Mouse (Mus musculus) cortical plate, adult 2 months (tissue): ENCODE measurements around the gene Dlx5. TPM values are rescaled to one million over a fixed set of nuclear protein-coding genes. Genes with fewer than 3 reads are reported as not detected.

Experiments
- H3K27ac ChIP-seq: fragments of 200-500 bp; 2 replicates; pipeline ENCODE4 v1.5.1; 2012; ENCODE audit warnings: low read length, control low read depth, inconsistent platforms; ENCODE audit not compliant: insufficient read depth
- H3K4me1 ChIP-seq: fragments of 200-500 bp; 2 replicates; pipeline ENCODE4 v1.6.1; 2011; ENCODE audit warnings: low read length; ENCODE audit not compliant: control insufficient read depth, insufficient read depth
- H3K4me3 ChIP-seq: fragments of 200-500 bp; 2 replicates; pipeline ENCODE4 v1.5.1; 2011; ENCODE audit warnings: mild to moderate bottlenecking, low read length, control low read depth; ENCODE audit not compliant: insufficient read depth
- CTCF ChIP-seq: fragments of 200-500 bp; IDR thresholded peaks from 2 replicates; pipeline ENCODE4 v1.5.1; 2011; ENCODE audit warnings: mild to moderate bottlenecking, control low read depth, low read length; ENCODE audit not compliant: insufficient read depth; ENCODE audit errors: extremely low read depth
- POLR2A ChIP-seq: fragments of 200-500 bp; IDR thresholded peaks from 2 replicates; pipeline ENCODE4 v1.6.1; 2011; ENCODE audit warnings: mild to moderate bottlenecking, low read length, control low read depth; ENCODE audit not compliant: insufficient read depth; ENCODE audit errors: extremely low read depth
- polyA plus RNA-seq: library from polyadenylated mRNA; depleted of rRNA; stranded (reverse); fragments of >200 nt; gene quantifications from 2 replicates; pipeline ENCODE4 v1.2.3, GENCODE M21; 2012

The Dlx5 gene
- polyA plus RNA-seq, 1 experiment, result 2.7 TPM

DNA sequence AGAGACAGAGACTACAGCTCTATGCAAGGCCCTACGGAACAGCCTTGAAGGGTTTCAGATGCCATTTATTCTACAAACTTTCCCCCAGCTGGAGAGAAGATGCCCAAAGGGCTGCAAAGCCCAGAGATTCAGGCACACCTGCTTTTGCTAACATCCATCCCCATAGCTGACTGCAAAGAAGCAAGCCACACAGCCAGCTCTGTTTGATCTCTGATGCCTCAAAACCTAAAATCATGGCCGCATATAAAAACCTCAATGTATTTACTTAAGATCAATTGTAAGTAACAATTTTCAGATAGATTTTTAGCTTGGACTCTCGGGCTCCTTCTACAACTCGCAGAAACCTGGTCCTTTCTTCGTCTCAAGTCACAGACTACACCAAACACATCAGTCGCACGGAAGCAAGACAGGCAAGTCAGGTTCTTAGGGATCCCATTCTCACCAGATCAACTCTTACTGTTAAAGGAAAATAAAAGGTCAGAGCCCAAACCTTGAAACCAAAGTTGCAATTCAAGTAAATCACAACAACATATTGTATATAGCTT is 10.9 kb downstream of the Dlx5 start:
- H3K4me1 ChIP-seq, result no peaks in the 10 kb centered on the region
- no peak for TF ChIP-seq POLR2A
- no peak for TF ChIP-seq CTCF
- 0 out of 2 replicates have a peak overlapping the region, but pooled peaks have one; percentile 2 for H3K4me3 ChIP-seq
- H3K27ac ChIP-seq, result no peak overlapping the region; the same call in 1 of the 2 replicates

DNA sequence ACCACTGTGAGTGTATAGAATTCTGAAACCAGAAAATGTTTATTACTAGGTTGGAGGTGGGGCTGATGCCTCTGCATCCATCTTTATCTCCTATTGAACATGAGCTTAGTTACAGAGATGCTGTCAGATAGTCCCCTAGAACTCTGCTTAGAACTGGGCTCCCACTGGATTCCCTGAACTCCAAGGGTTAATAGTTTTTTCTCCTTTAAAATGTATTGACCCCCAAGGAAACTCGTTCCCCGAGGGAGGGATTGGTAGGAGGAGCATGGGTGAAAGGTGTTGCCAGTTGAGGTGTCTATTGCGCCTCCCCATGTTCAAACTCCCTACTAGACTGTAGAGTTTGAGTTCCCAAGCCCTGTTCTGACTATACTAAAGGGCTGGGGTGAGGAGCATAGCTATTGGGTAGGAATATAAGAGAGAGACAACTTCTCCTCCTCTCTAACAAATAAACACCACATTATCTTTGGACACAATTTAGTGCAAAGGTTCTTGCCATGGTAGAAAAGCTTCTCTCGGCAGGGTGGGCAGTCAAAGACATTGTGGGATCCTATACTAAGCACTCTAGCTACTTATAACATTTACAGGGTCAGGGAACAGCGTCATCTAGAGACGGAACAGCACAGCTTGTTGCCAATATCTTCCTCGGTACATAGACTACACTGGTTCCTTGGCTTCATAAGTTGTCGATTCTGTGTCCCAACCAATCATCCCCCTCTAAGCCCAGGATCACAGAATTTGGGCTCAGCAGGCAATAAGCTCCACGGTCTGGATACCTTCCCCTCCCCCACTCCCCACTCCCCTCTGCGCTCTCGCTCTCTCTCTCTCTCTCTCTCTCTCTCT is 11.7 kb downstream of the Dlx5 start:
- Histone ChIP-seq H3K4me3 (0 out of 2 replicates have a peak overlapping the region, but pooled peaks have one; percentile 2), H3K27ac (no peak overlapping the region), H3K4me1 (no peaks in the 10 kb centered on the region)
- TF ChIP-seq POLR2A, result no peak
- peak; percentile 10; the same call in 1 of the 2 replicates for TF ChIP-seq CTCF

DNA sequence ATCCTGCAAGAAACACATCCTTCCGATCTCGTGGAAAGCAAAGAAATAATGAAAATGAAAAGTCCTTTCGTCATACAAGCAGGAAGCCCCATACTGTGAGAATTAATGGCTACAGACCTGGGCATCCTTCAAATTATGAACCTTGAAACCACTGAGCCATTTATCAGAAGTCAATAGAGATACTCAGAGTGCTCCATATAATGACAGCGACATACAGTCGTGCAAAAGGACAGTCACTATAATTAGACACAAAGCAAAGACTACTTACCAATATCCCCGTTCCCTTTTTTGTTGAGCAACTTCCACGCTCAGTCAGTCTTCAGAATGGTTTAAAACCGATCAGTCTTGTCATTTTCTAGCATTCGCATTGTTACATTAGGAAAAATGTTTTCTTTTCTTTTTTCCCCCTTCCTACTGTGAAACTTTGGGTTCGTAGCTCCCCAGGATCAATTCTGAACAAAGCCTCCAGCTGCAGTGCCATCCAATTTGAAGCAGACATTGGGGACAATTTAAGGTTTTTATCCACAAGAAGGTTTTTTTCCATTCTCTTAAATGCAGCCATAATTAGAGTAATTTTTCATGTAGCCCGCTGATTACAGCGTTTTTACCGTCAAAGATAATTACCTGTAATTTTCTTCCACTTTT is 12.7 kb downstream of the Dlx5 start:
- no peak overlapping the region for H3K4me3 ChIP-seq
- H3K27ac ChIP-seq, result no peak overlapping the region; the same call in 1 of the 2 replicates
- H3K4me1 ChIP-seq, result no peaks in the 10 kb centered on the region
- TF ChIP-seq CTCF (no peak), POLR2A (no peak)

DNA sequence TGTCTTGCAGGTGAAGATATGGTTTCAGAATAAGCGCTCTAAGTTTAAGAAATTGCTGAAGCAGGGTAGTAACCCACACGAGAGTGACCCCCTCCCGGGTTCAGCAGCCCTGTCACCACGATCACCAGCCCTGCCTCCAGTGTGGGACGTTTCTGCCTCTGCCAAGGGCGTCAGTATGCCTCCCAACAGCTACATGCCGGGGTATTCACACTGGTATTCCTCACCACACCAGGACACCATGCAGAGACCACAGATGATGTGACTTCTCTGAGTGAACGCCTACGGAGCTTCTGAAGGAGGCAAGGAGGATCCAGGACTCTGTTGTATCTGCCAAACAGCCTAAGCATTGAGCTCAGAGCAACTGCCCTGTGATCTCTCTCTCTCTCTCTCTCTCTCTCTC is 14.9 kb downstream of the Dlx5 start:
- Histone ChIP-seq H3K27ac (no peak overlapping the region), H3K4me3 (peak overlapping the region; percentile 6; the same call in 1 of the 2 replicates), H3K4me1 (no peaks in the 10 kb centered on the region)
- TF ChIP-seq POLR2A, result no peak

DNA sequence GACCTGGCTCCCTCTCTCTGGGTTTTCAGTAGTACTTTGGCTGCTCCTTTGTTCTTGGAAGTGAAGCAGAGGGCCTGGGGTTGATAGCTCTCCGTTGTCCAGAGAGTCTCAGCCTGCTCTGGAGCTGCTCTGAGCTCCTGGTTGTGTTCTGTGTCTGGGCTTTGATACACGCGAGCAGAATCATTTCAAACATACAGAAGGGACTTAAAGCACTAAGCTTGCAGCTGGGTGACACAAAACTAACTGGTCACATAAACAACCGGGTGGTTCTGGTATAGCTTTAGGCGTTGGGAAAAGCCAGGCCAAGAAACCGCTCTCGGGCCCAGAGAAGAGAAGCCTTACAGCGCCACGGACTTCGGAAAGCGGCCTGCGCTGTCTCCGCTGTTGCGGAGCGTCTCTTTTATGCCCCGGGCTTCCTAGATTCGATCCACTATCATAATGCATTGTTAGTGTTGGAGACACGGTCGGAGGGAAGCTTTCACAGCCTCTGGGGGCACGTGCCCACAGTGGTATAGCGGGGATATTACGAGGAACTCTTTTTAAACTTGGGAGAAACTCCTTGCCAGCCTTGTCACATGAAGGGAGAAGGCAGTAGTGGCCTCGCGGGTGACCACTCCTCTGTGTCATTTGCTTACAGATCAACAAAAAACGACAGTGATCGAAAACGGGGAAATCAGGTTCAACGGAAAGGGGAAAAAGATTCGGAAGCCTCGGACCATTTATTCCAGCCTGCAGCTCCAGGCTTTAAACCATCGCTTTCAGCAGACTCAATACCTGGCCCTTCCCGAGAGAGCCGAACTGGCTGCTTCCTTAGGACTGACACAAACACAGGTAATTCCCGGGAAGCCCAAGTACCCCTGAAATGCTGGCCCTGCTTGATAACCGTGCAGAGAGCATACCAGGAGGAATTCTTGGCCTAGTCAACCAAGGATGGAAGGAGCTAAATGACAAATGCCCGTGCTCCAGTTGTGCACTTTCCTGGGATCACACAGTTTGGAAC is 17.1 kb downstream of the Dlx5 start:
- H3K4me3 ChIP-seq, result peak overlapping the region; percentile 63
- peak overlapping the region; percentile 64 for H3K27ac ChIP-seq
- H3K4me1 ChIP-seq, result no peaks in the 10 kb centered on the region
- TF ChIP-seq POLR2A (no peak), CTCF (no peak)

DNA sequence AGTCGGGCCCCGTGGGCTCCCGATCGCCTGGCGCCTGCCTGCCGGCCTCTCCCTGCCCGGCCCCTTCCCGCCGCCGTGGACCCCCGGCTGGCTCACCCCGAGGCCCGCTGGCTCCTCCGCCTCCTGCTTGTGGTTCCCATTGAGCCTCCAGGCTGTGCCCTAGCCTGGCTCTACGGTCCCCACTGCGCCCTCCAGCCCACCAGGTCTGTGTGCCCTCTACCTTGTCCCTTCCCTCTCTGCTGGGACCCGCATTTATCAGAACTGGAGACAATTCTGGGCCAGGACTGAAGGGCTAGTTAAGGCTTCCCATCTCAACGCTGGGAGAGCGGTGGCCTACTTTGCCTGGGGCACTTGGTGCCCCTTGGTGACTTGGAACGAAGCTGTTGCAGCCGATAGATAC is 17.9 kb downstream of the Dlx5 start:
- Histone ChIP-seq H3K27ac (peak overlapping the region; percentile 64), H3K4me3 (peak overlapping the region; percentile 63), H3K4me1 (no peaks in the 10 kb centered on the region)
- TF ChIP-seq CTCF (no peak), POLR2A (no peak)

DNA sequence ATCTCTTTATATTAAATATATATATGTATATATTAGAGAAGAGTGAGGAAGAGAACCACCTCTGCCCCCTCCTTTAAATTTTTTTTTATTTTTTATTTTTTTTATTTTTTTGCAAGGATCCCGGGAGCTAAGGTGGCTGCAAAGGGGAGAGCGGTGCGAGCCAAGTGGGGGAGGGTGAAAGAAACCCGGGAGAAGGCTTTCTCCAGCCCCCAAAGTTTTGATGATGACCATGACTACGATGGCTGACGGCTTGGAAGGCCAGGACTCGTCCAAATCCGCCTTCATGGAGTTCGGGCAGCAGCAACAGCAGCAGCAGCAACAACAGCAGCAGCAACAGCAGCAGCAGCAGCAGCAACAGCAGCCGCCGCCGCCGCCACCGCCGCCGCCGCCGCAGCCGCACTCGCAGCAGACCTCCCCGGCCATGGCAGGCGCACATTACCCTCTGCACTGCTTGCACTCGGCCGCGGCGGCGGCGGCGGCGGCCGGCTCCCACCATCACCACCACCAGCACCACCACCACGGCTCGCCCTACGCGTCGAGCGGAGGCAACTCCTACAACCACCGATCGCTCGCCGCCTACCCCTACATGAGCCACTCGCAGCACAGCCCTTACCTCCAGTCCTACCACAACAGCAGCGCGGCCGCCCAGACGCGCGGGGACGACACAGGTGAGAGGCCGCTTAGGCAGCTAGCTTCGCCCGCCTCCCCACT is 18.6 kb downstream of the Dlx5 start, which contains the start of gene Dlx6:
Gene Dlx6 (plus strand): TSS at position 175 of the 711 bp plus-strand sequence.
- H3K4me3 ChIP-seq, result peak within 1 kb of the TSS; percentile 63
- no peak for TF ChIP-seq POLR2A
- no peak for TF ChIP-seq CTCF
- H3K4me1 ChIP-seq, result no peaks in the 10 kb centered on the region
- H3K27ac ChIP-seq, result peak within 1 kb of the TSS; percentile 64

DNA sequence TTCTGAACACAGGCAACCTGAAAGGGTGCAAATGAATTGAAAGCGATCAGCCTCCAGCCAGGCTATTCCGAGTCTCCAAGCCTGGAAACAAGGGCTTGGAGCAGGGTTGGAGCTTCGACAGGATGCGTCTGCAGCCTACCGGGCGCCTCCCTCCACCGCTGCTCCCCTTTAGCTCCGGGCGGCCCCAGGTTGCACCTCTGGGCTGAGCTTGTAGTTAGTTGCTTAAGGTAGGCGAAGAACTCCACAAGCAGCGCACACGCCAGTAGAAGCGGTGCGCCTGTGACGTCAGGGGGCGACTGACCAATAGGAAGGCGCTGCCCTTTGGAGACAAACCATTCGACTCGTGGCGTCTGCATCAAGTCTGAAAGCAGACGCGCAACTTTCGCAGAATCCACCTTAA is 19.3 kb downstream of the Dlx5 start:
- H3K4me3 ChIP-seq, result peak overlapping the region; percentile 6
- no peak overlapping the region for H3K27ac ChIP-seq
- TF ChIP-seq POLR2A, result peak; percentile 71
- TF ChIP-seq CTCF, result no peak
- H3K4me1 ChIP-seq, result no peaks in the 10 kb centered on the region
